Mouse (Mus musculus) hindbrain, embryonic 14.5 days (tissue): ENCODE results near the gene Ush2a. TPM values are rescaled to one million over a fixed set of nuclear protein-coding genes. Genes with fewer than 3 reads are reported as not detected.

ENCODE experiments used
- ATAC-seq: fragments of 200-750 bp; cut with Nextera tagmentation; 2 replicates; pipeline ENCODE4 v1.8.0; 2017; ENCODE audit warnings: moderate number of reproducible peaks, mild to moderate bottlenecking, moderate TSS enrichment, moderate library complexity; ENCODE audit not compliant: low FRiP score
- DNase-seq: peaks from one replicate; pipeline ENCODE4 v3.0.0-alpha.2; 2015; ENCODE audit warnings: low spot score
- H3K27ac ChIP-seq: fragments of 300-500 bp; sonication (generic); 2 replicates; pipeline ENCODE4 v1.5.1; 2014; ENCODE audit warnings: mild to moderate bottlenecking, moderate library complexity
- H3K27me3 ChIP-seq: fragments of 300-500 bp; sonication (generic); 2 replicates; pipeline ENCODE4 v1.6.1; 2014; ENCODE audit warnings: mild to moderate bottlenecking, low read length, mixed read lengths; ENCODE audit not compliant: control insufficient read depth, insufficient read depth
- H3K36me3 ChIP-seq: fragments of 300-500 bp; sonication (generic); replicated peaks from 2 replicates; pipeline ENCODE4 v1.6.1; 2014; ENCODE audit not compliant: control insufficient read depth, insufficient read depth
- H3K4me1 ChIP-seq: fragments of 300-500 bp; sonication (generic); replicated peaks from 2 replicates; pipeline ENCODE4 v1.6.1; 2014; ENCODE audit warnings: antibody characterized with exemption, low read length, mixed read lengths; ENCODE audit not compliant: control insufficient read depth, insufficient read depth
- H3K4me2 ChIP-seq: fragments of 300-500 bp; sonication (generic); replicated peaks from 2 replicates; pipeline ENCODE4 v1.6.1; 2014; ENCODE audit warnings: mild to moderate bottlenecking, moderate library complexity
- H3K4me3 ChIP-seq: fragments of 300-500 bp; sonication (generic); replicated peaks from 2 replicates; pipeline ENCODE4 v1.5.1; 2014; ENCODE audit warnings: mild to moderate bottlenecking, low read length
- H3K9ac ChIP-seq: fragments of 300-500 bp; sonication (generic); 2 replicates; pipeline ENCODE4 v1.6.1; 2014
- H3K9me3 ChIP-seq: fragments of 300-500 bp; sonication (generic); 2 replicates; pipeline ENCODE4 v1.6.1; 2016; ENCODE audit warnings: low read length; ENCODE audit not compliant: control insufficient read depth
- WGBS: fragments of 180-500 bp; shearing (Covaris S2); extraction: QIAGEN DNeasy Blood & Tissue Kit; methylation state at CpG from one replicate; pipeline ENCODE4 v1.1.7; 2014; 5-methylcytosine and 5-hydroxymethylcytosine counted together
- polyA plus RNA-seq: library from polyadenylated mRNA; unstranded; fragments of >200 nt; fragmentation: Nextera tagmentation; extraction: Ambion mirVana; gene quantifications from 2 replicates; pipeline ENCODE4 v1.2.1, GENCODE M21; 2014

The Ush2a gene
- polyA plus RNA-seq, 1 experiment from 2014 or later: 0.36 TPM

GRCm38 (mm10) chr1:188363548-188363947 lies 101.7 kb downstream of the Ush2a start:
- Histone ChIP-seq H3K4me3 (no peak overlapping the region), H3K27me3 (no peaks in the 10 kb centered on the region), H3K9me3 (no peaks in the 10 kb centered on the region), H3K27ac (no peak overlapping the region), H3K4me1 (no peaks in the 10 kb centered on the region), H3K4me2 (no peak overlapping the region), H3K9ac (no peak overlapping the region), H3K36me3 (no peaks in the 10 kb centered on the region)
- 92% methylated on average over 3 of the region's 3 CpGs for WGBS
- ATAC-seq (no peak), DNase-seq (peak; percentile 32)

- no peaks in the 10 kb centered on the region for H3K4me1 ChIP-seq
- no peaks in the 10 kb centered on the region for H3K36me3 ChIP-seq
- DNase-seq (no peak), ATAC-seq (no peak)
- H3K9me3 ChIP-seq: no peaks in the 10 kb centered on the region
- whole genome bisulfite sequencing: 79% methylated on average over 1 of the region's 1 CpGs
- no peak overlapping the region for H3K27ac ChIP-seq
- H3K4me2 ChIP-seq: no peak overlapping the region
- H3K27me3 ChIP-seq: no peaks in the 10 kb centered on the region
- no peak overlapping the region for H3K9ac ChIP-seq
- no peak overlapping the region for H3K4me3 ChIP-seq
Observed at GRCm38 (mm10) chr1:188385180-188385579, 123.4 kb downstream of the Ush2a start.

GRCm38 (mm10) chr1:188385733-188386261 lies 124.0 kb downstream of the Ush2a start:
- no peaks in the 10 kb centered on the region for H3K9me3 ChIP-seq
- DNase-seq (no peak), ATAC-seq (no peak)
- no peaks in the 10 kb centered on the region for H3K36me3 ChIP-seq
- no peak overlapping the region for H3K4me3 ChIP-seq
- H3K27ac ChIP-seq: no peak overlapping the region
- H3K4me1 ChIP-seq: no peaks in the 10 kb centered on the region
- H3K27me3 ChIP-seq: no peaks in the 10 kb centered on the region
- WGBS: 67% methylated on average over 7 of the region's 7 CpGs
- no peak overlapping the region for H3K4me2 ChIP-seq
- no peak overlapping the region for H3K9ac ChIP-seq

GRCm38 (mm10) chr1:188387321-188387720 lies 125.5 kb downstream of the Ush2a start:
- WGBS: 87% methylated on average over 3 of the region's 3 CpGs
- Histone ChIP-seq H3K27ac (no peak overlapping the region), H3K4me3 (no peak overlapping the region), H3K27me3 (no peaks in the 10 kb centered on the region), H3K4me1 (no peaks in the 10 kb centered on the region), H3K36me3 (no peaks in the 10 kb centered on the region), H3K9me3 (no peaks in the 10 kb centered on the region), H3K9ac (no peak overlapping the region), H3K4me2 (no peak overlapping the region)
- DNase-seq: no peak
- ATAC-seq: no peak

GRCm38 (mm10) chr1:188387820-188388471 lies 126.1 kb downstream of the Ush2a start:
- Histone ChIP-seq H3K27ac (no peak overlapping the region), H3K4me1 (no peaks in the 10 kb centered on the region), H3K36me3 (no peaks in the 10 kb centered on the region), H3K4me3 (no peak overlapping the region), H3K9me3 (no peaks in the 10 kb centered on the region), H3K4me2 (no peak overlapping the region), H3K27me3 (no peaks in the 10 kb centered on the region), H3K9ac (no peak overlapping the region)
- DNase-seq: no peak
- 82% methylated on average over 2 of the region's 2 CpGs for WGBS
- no peak for ATAC-seq

GRCm38 (mm10) chr1:188390080-188390479 lies 128.3 kb downstream of the Ush2a start:
- Histone ChIP-seq H3K27me3 (no peaks in the 10 kb centered on the region), H3K9ac (no peak overlapping the region), H3K4me3 (no peak overlapping the region), H3K36me3 (no peaks in the 10 kb centered on the region), H3K4me2 (no peak overlapping the region), H3K27ac (no peak overlapping the region), H3K4me1 (no peaks in the 10 kb centered on the region), H3K9me3 (no peaks in the 10 kb centered on the region)
- 74% methylated on average over 6 of the region's 6 CpGs for WGBS
- no peak for DNase-seq
- no peak for ATAC-seq

- Histone ChIP-seq H3K4me2 (no peak overlapping the region), H3K27me3 (no peaks in the 10 kb centered on the region), H3K4me3 (no peak overlapping the region), H3K36me3 (no peaks in the 10 kb centered on the region), H3K9ac (no peak overlapping the region), H3K27ac (no peak overlapping the region), H3K4me1 (no peaks in the 10 kb centered on the region), H3K9me3 (no peaks in the 10 kb centered on the region)
- WGBS: 93% methylated on average over 4 of the region's 4 CpGs
- no peak for DNase-seq
- ATAC-seq: no peak
Observed at GRCm38 (mm10) chr1:188407176-188407575, 145.4 kb downstream of the Ush2a start.

GRCm38 (mm10) chr1:188407613-188408386 lies 146.0 kb downstream of the Ush2a start:
- DNase-seq: no peak
- Histone ChIP-seq H3K36me3 (no peaks in the 10 kb centered on the region), H3K27me3 (no peaks in the 10 kb centered on the region), H3K27ac (no peak overlapping the region), H3K4me1 (no peaks in the 10 kb centered on the region), H3K4me2 (no peak overlapping the region), H3K9me3 (no peaks in the 10 kb centered on the region), H3K4me3 (no peak overlapping the region), H3K9ac (no peak overlapping the region)
- 82% methylated on average over 8 of the region's 8 CpGs for WGBS
- no peak for ATAC-seq

GRCm38 (mm10) chr1:188410547-188410946 lies 148.7 kb downstream of the Ush2a start:
- Histone ChIP-seq H3K27me3 (no peaks in the 10 kb centered on the region), H3K9me3 (no peaks in the 10 kb centered on the region), H3K9ac (no peak overlapping the region), H3K4me2 (no peak overlapping the region), H3K27ac (no peak overlapping the region), H3K36me3 (no peaks in the 10 kb centered on the region), H3K4me1 (no peaks in the 10 kb centered on the region), H3K4me3 (no peak overlapping the region)
- DNase-seq: no peak
- no peak for ATAC-seq
- WGBS: 91% methylated on average over 3 of the region's 3 CpGs
